Mouse (Mus musculus): ENCODE results near the gene Plcl1. TPM values are rescaled to one million over a fixed set of nuclear protein-coding genes. Genes with fewer than 3 reads are reported as not detected.

Plcl1 gene
- polyA plus RNA-seq, 1 experiment = not detected

- TF ChIP-seq CTCF (IDR thresholded peaks at IDR 0.05; ENCODE audit: insufficient read depth, low read depth, low read length) (no peak), POLR2A (IDR thresholded peaks at IDR 0.05; ENCODE audit: insufficient read depth, low read depth, low read length) (no peak)
- 70% methylated on average over 5 of the region's 5 CpGs for WGBS
- Histone ChIP-seq H3K4me3 (ENCODE audit: insufficient read depth, low read depth, low read length) (no peak overlapping the region), H3K27ac (ENCODE audit: insufficient read depth, low read depth, low read length) (no peak overlapping the region), H3K4me1 (ENCODE audit: control insufficient read depth, insufficient read depth, low read length) (no peaks in the 10 kb centered on the region)
Measured at GRCm38 (mm10) chr1:55567801-55568360, 162.2 kb downstream of the Plcl1 start.

GRCm38 (mm10) chr1:55570225-55570624, 164.5 kb downstream of the Plcl1 start:
- TF ChIP-seq CTCF (IDR thresholded peaks at IDR 0.05; ENCODE audit: insufficient read depth, low read depth, low read length) (no peak), POLR2A (IDR thresholded peaks at IDR 0.05; ENCODE audit: insufficient read depth, low read depth, low read length) (no peak)
- H3K4me3 ChIP-seq (ENCODE audit: insufficient read depth, low read depth, low read length) = no peak overlapping the region

GRCm38 (mm10) chr1:55571399-55571798, 165.7 kb downstream of the Plcl1 start:
- TF ChIP-seq CTCF (IDR thresholded peaks at IDR 0.05; ENCODE audit: insufficient read depth, low read depth, low read length) (no peak), POLR2A (IDR thresholded peaks at IDR 0.05; ENCODE audit: insufficient read depth, low read depth, low read length) (no peak)
- Histone ChIP-seq H3K4me1 (ENCODE audit: control insufficient read depth, insufficient read depth, low read length) (peaks cover 3% of the 10 kb centered on the region), H3K4me3 (ENCODE audit: insufficient read depth, low read depth, low read length) (no peak overlapping the region), H3K27ac (ENCODE audit: insufficient read depth, low read depth, low read length) (no peak overlapping the region)
- 89% methylated on average over 4 of the region's 4 CpGs for WGBS

More at GRCm38 (mm10) chr1:55570225-55570624, 164.5 kb downstream of the Plcl1 start:
- WGBS = 60% methylated on average over 5 of the region's 5 CpGs
- Histone ChIP-seq H3K4me1 (ENCODE audit: control insufficient read depth, insufficient read depth, low read length) (no peaks in the 10 kb centered on the region), H3K27ac (ENCODE audit: insufficient read depth, low read depth, low read length) (no peak overlapping the region; the same call in 1 of the 2 replicates)

- H3K4me3 ChIP-seq (ENCODE audit: insufficient read depth, low read depth, low read length) = no peak overlapping the region
- peaks cover 3% of the 10 kb centered on the region for H3K4me1 ChIP-seq (ENCODE audit: control insufficient read depth, insufficient read depth, low read length)
- TF ChIP-seq POLR2A (IDR thresholded peaks at IDR 0.05; ENCODE audit: insufficient read depth, low read depth, low read length) (no peak), CTCF (IDR thresholded peaks at IDR 0.05; ENCODE audit: insufficient read depth, low read depth, low read length) (no peak)
- no peak overlapping the region for H3K27ac ChIP-seq (ENCODE audit: insufficient read depth, low read depth, low read length)
Measured at GRCm38 (mm10) chr1:55572202-55572601, 166.5 kb downstream of the Plcl1 start.

GRCm38 (mm10) chr1:55572664-55573063, 166.9 kb downstream of the Plcl1 start:
- H3K4me1 ChIP-seq (ENCODE audit: control insufficient read depth, insufficient read depth, low read length) = peaks cover 3% of the 10 kb centered on the region
- no peak overlapping the region for H3K27ac ChIP-seq (ENCODE audit: insufficient read depth, low read depth, low read length)
- WGBS = 96% methylated on average over 3 of the region's 3 CpGs
- no peak overlapping the region for H3K4me3 ChIP-seq (ENCODE audit: insufficient read depth, low read depth, low read length)
- TF ChIP-seq CTCF (IDR thresholded peaks at IDR 0.05; ENCODE audit: insufficient read depth, low read depth, low read length) (no peak), POLR2A (IDR thresholded peaks at IDR 0.05; ENCODE audit: insufficient read depth, low read depth, low read length) (no peak)

- Histone ChIP-seq H3K4me1 (ENCODE audit: control insufficient read depth, insufficient read depth, low read length) (peaks cover 3% of the 10 kb centered on the region), H3K27ac (ENCODE audit: insufficient read depth, low read depth, low read length) (no peak overlapping the region), H3K4me3 (ENCODE audit: insufficient read depth, low read depth, low read length) (no peak overlapping the region)
- TF ChIP-seq POLR2A (IDR thresholded peaks at IDR 0.05; ENCODE audit: insufficient read depth, low read depth, low read length) (no peak), CTCF (IDR thresholded peaks at IDR 0.05; ENCODE audit: insufficient read depth, low read depth, low read length) (no peak)
- 50% methylated on average over 2 of the region's 2 CpGs for WGBS
Measured at GRCm38 (mm10) chr1:55575916-55576315, 170.2 kb downstream of the Plcl1 start.

- H3K4me1 ChIP-seq (ENCODE audit: control insufficient read depth, insufficient read depth, low read length) = no peaks in the 10 kb centered on the region
- TF ChIP-seq POLR2A (IDR thresholded peaks at IDR 0.05; ENCODE audit: insufficient read depth, low read depth, low read length) = no peak
- no peak for TF ChIP-seq CTCF (IDR thresholded peaks at IDR 0.05; ENCODE audit: insufficient read depth, low read depth, low read length)
- H3K27ac ChIP-seq (ENCODE audit: insufficient read depth, low read depth, low read length) = no peak overlapping the region
- WGBS = 70% methylated on average over 2 of the region's 2 CpGs
- no peak overlapping the region for H3K4me3 ChIP-seq (ENCODE audit: insufficient read depth, low read depth, low read length)
Measured at GRCm38 (mm10) chr1:55581752-55582151, 176.0 kb downstream of the Plcl1 start.

- WGBS = 93% methylated on average over 4 of the region's 4 CpGs
- no peak overlapping the region for H3K27ac ChIP-seq (ENCODE audit: insufficient read depth, low read depth, low read length)
- TF ChIP-seq CTCF (IDR thresholded peaks at IDR 0.05; ENCODE audit: insufficient read depth, low read depth, low read length) = no peak
- TF ChIP-seq POLR2A (IDR thresholded peaks at IDR 0.05; ENCODE audit: insufficient read depth, low read depth, low read length) = no peak
- no peak overlapping the region for H3K4me3 ChIP-seq (ENCODE audit: insufficient read depth, low read depth, low read length)
- no peaks in the 10 kb centered on the region for H3K4me1 ChIP-seq (ENCODE audit: control insufficient read depth, insufficient read depth, low read length)
Measured at GRCm38 (mm10) chr1:55585441-55585840, 179.7 kb downstream of the Plcl1 start.

- Histone ChIP-seq H3K4me1 (ENCODE audit: control insufficient read depth, insufficient read depth, low read length) (no peaks in the 10 kb centered on the region), H3K27ac (ENCODE audit: insufficient read depth, low read depth, low read length) (no peak overlapping the region), H3K4me3 (ENCODE audit: insufficient read depth, low read depth, low read length) (no peak overlapping the region)
- TF ChIP-seq POLR2A (IDR thresholded peaks at IDR 0.05; ENCODE audit: insufficient read depth, low read depth, low read length) (no peak), CTCF (IDR thresholded peaks at IDR 0.05; ENCODE audit: insufficient read depth, low read depth, low read length) (no peak)
- WGBS = 54% methylated on average over 6 of the region's 6 CpGs
Measured at GRCm38 (mm10) chr1:55588090-55588489, 182.4 kb downstream of the Plcl1 start.

- Histone ChIP-seq H3K27ac (ENCODE audit: insufficient read depth, low read depth, low read length) (no peak overlapping the region), H3K4me1 (ENCODE audit: control insufficient read depth, insufficient read depth, low read length) (no peaks in the 10 kb centered on the region), H3K4me3 (ENCODE audit: insufficient read depth, low read depth, low read length) (no peak overlapping the region)
- TF ChIP-seq CTCF (IDR thresholded peaks at IDR 0.05; ENCODE audit: insufficient read depth, low read depth, low read length) (no peak), POLR2A (IDR thresholded peaks at IDR 0.05; ENCODE audit: insufficient read depth, low read depth, low read length) (no peak)
Measured at GRCm38 (mm10) chr1:55590047-55590446, 184.3 kb downstream of the Plcl1 start.
